Mouse (Mus musculus) heart, embryonic 12.5 days (tissue): Measurements from ENCODE around the gene St13. TPM values are rescaled to one million over a fixed set of nuclear protein-coding genes. Genes with fewer than 3 reads are reported as not detected.

ENCODE experiments used
- ATAC-seq: fragments of 200-750 bp; cut with Nextera tagmentation; 2 replicates; pipeline ENCODE4 v1.8.0; 2017; ENCODE audit warnings: moderate TSS enrichment, moderate library complexity; ENCODE audit not compliant: insufficient number of reproducible peaks, low FRiP score
- H3K27ac ChIP-seq: fragments of 300-500 bp; sonication (generic); 2 replicates; pipeline ENCODE4 v1.5.1; 2016; ENCODE audit warnings: mild to moderate bottlenecking, moderate library complexity; ENCODE audit not compliant: poor library complexity, severe bottlenecking
- H3K27me3 ChIP-seq: fragments of 300-500 bp; sonication (generic); replicated peaks from 2 replicates; pipeline ENCODE4 v1.6.1; 2016; ENCODE audit warnings: mild to moderate bottlenecking, moderate library complexity
- H3K36me3 ChIP-seq: fragments of 300-500 bp; sonication (generic); 2 replicates; pipeline ENCODE4 v1.6.1; 2016; ENCODE audit warnings: mild to moderate bottlenecking, moderate library complexity
- H3K4me1 ChIP-seq: fragments of 300-500 bp; sonication (generic); replicated peaks from 2 replicates; pipeline ENCODE4 v1.6.1; 2016; ENCODE audit warnings: mild to moderate bottlenecking
- H3K4me2 ChIP-seq: fragments of 300-500 bp; sonication (generic); 2 replicates; pipeline ENCODE4 v1.6.1; 2016; ENCODE audit warnings: mild to moderate bottlenecking, moderate library complexity
- H3K4me3 ChIP-seq: fragments of 300-500 bp; sonication (generic); 2 replicates; pipeline ENCODE4 v1.5.1; 2016; ENCODE audit warnings: mild to moderate bottlenecking
- H3K9ac ChIP-seq: fragments of 300-500 bp; sonication (generic); 2 replicates; pipeline ENCODE4 v1.6.1; 2016; ENCODE audit warnings: mild to moderate bottlenecking, moderate library complexity
- H3K9me3 ChIP-seq: fragments of 300-500 bp; sonication (generic); replicated peaks from 2 replicates; pipeline ENCODE4 v1.6.1; 2016; ENCODE audit warnings: mild to moderate bottlenecking, moderate library complexity
- WGBS: fragments of 180-500 bp; shearing (Covaris S2); methylation state at CpG from one replicate; pipeline ENCODE4 v1.1.7; 2016; 5-methylcytosine and 5-hydroxymethylcytosine counted together
- polyA plus RNA-seq: library from polyadenylated mRNA; unstranded; fragments of >200 nt; fragmentation: Nextera tagmentation; extraction: Ambion mirVana; gene quantifications from 2 replicates; pipeline ENCODE4 v1.2.1, GENCODE M21; 2016

The St13 gene
- polyA plus RNA-seq, 1 experiment from 2014 or later, result 150 TPM

DNA sequence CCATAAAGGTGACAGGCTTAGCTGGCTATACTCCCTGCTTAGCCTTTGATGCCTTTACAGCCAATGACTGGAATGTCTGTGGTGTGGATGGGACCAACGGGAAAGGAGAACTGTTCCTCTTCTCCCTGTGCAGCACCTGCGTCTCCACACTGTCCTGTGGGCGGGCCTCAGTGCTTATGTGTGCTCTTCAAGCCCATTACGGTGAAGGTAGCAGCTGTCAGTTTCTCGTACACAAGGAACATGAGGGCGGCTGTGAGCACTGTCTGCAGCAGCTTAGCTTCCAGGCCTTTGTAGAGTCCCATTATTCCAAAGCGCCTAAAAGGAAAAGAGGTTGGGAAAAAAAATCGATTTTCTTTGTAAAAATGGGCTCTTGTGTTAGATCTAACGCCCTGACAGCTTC lies 80.4 kb downstream of the St13 start:
- Histone ChIP-seq H3K27me3 (no peaks in the 10 kb centered on the region), H3K9me3 (peaks cover 6% of the 10 kb centered on the region; the same call in 1 of the 2 replicates), H3K27ac (no peak overlapping the region), H3K4me3 (no peak overlapping the region), H3K9ac (no peak overlapping the region), H3K4me1 (no peaks in the 10 kb centered on the region), H3K4me2 (no peak overlapping the region), H3K36me3 (peaks cover 74% of the 10 kb centered on the region)
- 92% methylated on average over 9 of the region's 9 CpGs for whole genome bisulfite sequencing
- ATAC-seq, result no peak

DNA sequence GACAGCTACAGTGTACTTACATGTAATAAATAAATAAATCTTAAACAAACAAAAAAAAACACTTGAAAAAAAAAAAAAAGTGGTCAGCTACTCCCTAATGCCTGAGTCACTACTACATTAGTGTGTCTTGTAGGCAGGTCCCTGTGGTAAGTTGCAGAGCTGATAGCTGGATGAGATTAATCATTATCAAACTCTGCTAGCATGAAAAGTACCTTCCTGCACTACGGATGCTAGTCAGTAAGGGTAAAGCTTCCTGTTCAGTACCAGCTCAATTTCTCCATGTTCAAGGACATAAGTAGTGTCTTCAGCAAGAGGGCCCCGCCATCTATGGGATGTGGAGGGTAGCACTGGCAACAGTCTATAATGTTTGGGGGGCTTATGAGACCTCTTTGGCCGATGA lies 85.9 kb downstream of the St13 start:
- Histone ChIP-seq H3K9me3 (peaks cover 3% of the 10 kb centered on the region; the same call in 1 of the 2 replicates), H3K27ac (no peak overlapping the region), H3K4me1 (no peaks in the 10 kb centered on the region), H3K9ac (no peak overlapping the region), H3K4me3 (no peak overlapping the region), H3K36me3 (peaks cover 39% of the 10 kb centered on the region), H3K27me3 (no peaks in the 10 kb centered on the region), H3K4me2 (no peak overlapping the region)
- no peak for ATAC-seq
- 83% methylated on average over 3 of the region's 3 CpGs for WGBS

Other genes starting within 250 kb of the St13 start
- gene Mrtfa, start 209.3 kb downstream of the St13 start, polyA plus RNA-seq, result 19.4 TPM in 2 replicates
- not detected in 2 replicates for gene Mchr1, start 164.6 kb downstream of the St13 start, polyA plus RNA-seq
- 54.1 and 58.4 TPM in 2 replicates for gene Slc25a17, start 39.3 kb downstream of the St13 start, polyA plus RNA-seq
- gene Xpnpep3, start 61 bp upstream of the St13 start, polyA plus RNA-seq, result 10.4 and 11.3 TPM in 2 replicates
- gene Dnajb7, start 8.2 kb upstream of the St13 start, polyA plus RNA-seq, result 1.1 TPM in 2 replicates
- gene Rbx1, start 66.2 kb upstream of the St13 start, polyA plus RNA-seq, result 383 and 424 TPM in 2 replicates
- gene Ep300, start 185.3 kb upstream of the St13 start, polyA plus RNA-seq, result 16.1 and 17.3 TPM in 2 replicates